Mouse (Mus musculus) midbrain, embryonic 13.5 days (tissue): ENCODE measurements around the gene Dop1b. TPM values are rescaled to one million over a fixed set of nuclear protein-coding genes. Genes with fewer than 3 reads are reported as not detected.

Source experiments
- ATAC-seq: fragments of 200-750 bp; cut with Nextera tagmentation; 2 replicates; pipeline ENCODE4 v1.8.0; 2017; ENCODE audit warnings: mild to moderate bottlenecking, moderate TSS enrichment, moderate library complexity
- H3K27ac ChIP-seq: fragments of 300-500 bp; sonication (generic); 2 replicates; pipeline ENCODE4 v1.5.1; 2015; ENCODE audit warnings: inconsistent platforms, mild to moderate bottlenecking, moderate library complexity
- H3K27me3 ChIP-seq: fragments of 300-500 bp; sonication (generic); 2 replicates; pipeline ENCODE4 v1.6.1; 2015; ENCODE audit warnings: mild to moderate bottlenecking, inconsistent platforms
- H3K36me3 ChIP-seq: fragments of 300-500 bp; sonication (generic); 2 replicates; pipeline ENCODE4 v1.6.1; 2015; ENCODE audit warnings: mild to moderate bottlenecking, inconsistent platforms
- H3K4me1 ChIP-seq: fragments of 300-500 bp; sonication (generic); replicated peaks from 2 replicates; pipeline ENCODE4 v1.6.1; 2015; ENCODE audit warnings: inconsistent platforms
- H3K4me2 ChIP-seq: fragments of 300-500 bp; sonication (generic); replicated peaks from 2 replicates; pipeline ENCODE4 v1.6.1; 2015; ENCODE audit warnings: moderate library complexity, mild to moderate bottlenecking, inconsistent platforms
- H3K4me3 ChIP-seq: fragments of 300-500 bp; sonication (generic); replicated peaks from 2 replicates; pipeline ENCODE4 v1.5.1; 2015; ENCODE audit warnings: mild to moderate bottlenecking, inconsistent platforms
- H3K9ac ChIP-seq: fragments of 300-500 bp; sonication (generic); replicated peaks from 2 replicates; pipeline ENCODE4 v1.6.1; 2015; ENCODE audit warnings: mild to moderate bottlenecking, inconsistent platforms
- H3K9me3 ChIP-seq: fragments of 300-500 bp; sonication (generic); 2 replicates; pipeline ENCODE4 v1.6.1; 2016; ENCODE audit warnings: mild to moderate bottlenecking, inconsistent platforms
- WGBS: fragments of 180-500 bp; shearing (Covaris S2); methylation state at CpG from one replicate; pipeline ENCODE4 v1.1.7; 2015; 5-methylcytosine and 5-hydroxymethylcytosine counted together
- polyA plus RNA-seq: library from polyadenylated mRNA; unstranded; fragments of >200 nt; fragmentation: Nextera tagmentation; extraction: Ambion mirVana; gene quantifications from 2 replicates; pipeline ENCODE4 v1.2.1, GENCODE M21; 2015

Dop1b gene
- polyA plus RNA-seq, 1 experiment from 2014 or later = 32.4 TPM

DNA sequence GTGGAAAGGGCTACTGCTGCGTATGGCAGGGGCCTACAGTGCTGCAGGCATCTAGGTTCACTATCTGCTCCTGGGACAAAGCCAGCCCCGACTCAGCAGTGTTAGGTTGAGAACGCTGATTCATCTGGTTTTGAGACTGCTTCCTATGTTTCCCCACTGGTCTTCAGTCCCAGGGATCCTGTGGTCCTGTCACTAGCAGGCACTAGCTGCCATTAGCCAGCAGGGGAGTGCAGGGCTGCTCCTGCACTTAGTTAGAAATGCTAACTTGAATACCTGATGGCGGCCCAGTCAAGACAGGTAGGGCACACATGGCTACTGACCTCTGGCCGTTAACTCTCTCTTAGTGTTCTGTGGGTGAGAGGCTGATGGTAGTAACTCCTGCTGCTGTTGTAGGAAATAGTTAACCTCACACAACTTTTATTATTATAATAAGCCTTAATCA, 32.4 kb downstream of the Dop1b start:
- Histone ChIP-seq H3K9ac (no peak overlapping the region), H3K4me3 (no peak overlapping the region), H3K27me3 (no peaks in the 10 kb centered on the region), H3K36me3 (peaks cover 51% of the 10 kb centered on the region), H3K27ac (no peak overlapping the region), H3K4me1 (no peaks in the 10 kb centered on the region), H3K4me2 (no peak overlapping the region), H3K9me3 (no peaks in the 10 kb centered on the region)
- ATAC-seq = no peak
- 79% methylated on average over 5 of the region's 5 CpGs for WGBS

DNA sequence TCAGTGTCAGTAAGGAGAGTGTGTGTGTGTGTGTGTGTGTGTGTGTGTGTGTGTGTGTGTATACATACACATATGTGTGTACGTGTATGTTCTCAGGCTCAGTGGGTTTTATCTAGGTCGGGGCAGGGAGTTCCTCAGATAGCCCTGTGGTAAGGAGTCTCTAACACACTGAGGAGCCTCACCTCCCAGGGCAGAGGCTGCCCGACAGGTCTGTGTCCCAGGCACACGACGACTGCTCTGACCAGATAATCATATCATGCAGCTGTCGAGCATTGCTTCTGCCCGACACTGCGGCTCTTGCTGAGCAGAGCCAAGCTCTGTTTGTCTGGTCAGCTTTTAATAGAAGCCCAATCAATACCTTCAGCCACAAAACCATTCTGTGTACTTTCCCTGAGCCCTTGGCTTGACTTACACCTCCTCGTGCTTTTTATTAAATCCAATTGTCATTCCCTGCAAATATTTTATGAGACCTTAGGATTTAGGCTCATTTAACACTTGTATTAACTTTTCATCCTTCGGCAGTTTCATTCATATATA, 33.2 kb downstream of the Dop1b start:
- H3K4me3 ChIP-seq = no peak overlapping the region
- H3K27ac ChIP-seq = no peak overlapping the region
- no peaks in the 10 kb centered on the region for H3K4me1 ChIP-seq
- H3K36me3 ChIP-seq = peaks cover 51% of the 10 kb centered on the region
- H3K9ac ChIP-seq = no peak overlapping the region
- ATAC-seq = no peak
- H3K4me2 ChIP-seq = no peak overlapping the region
- H3K27me3 ChIP-seq = no peaks in the 10 kb centered on the region
- H3K9me3 ChIP-seq = no peaks in the 10 kb centered on the region
- 81% methylated on average over 10 of the region's 10 CpGs for WGBS

DNA sequence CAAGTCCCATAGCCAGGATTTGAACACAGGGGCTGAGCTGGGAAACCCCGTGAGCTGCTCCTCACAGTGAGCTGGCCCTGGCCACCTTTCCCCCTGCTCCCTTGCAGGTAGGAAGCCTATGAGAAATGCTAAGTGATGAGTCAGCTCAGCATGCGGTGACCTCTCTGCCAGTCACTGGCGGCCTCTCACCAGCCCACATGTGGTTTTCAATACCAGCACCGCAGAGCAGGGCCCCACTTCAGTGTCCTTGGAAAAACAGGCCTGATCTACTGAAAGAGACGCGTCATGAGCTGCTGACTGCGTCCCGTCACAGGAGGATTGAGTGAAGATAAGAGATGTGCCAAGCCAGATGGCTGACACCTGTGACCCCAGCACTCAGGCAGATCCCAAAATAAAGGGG, 34.7 kb downstream of the Dop1b start:
- Histone ChIP-seq H3K36me3 (peaks cover 37% of the 10 kb centered on the region), H3K4me1 (no peaks in the 10 kb centered on the region), H3K4me2 (no peak overlapping the region), H3K9me3 (no peaks in the 10 kb centered on the region), H3K4me3 (no peak overlapping the region), H3K9ac (no peak overlapping the region), H3K27me3 (no peaks in the 10 kb centered on the region), H3K27ac (no peak overlapping the region)
- WGBS = 77% methylated on average over 8 of the region's 8 CpGs
- no peak for ATAC-seq

DNA sequence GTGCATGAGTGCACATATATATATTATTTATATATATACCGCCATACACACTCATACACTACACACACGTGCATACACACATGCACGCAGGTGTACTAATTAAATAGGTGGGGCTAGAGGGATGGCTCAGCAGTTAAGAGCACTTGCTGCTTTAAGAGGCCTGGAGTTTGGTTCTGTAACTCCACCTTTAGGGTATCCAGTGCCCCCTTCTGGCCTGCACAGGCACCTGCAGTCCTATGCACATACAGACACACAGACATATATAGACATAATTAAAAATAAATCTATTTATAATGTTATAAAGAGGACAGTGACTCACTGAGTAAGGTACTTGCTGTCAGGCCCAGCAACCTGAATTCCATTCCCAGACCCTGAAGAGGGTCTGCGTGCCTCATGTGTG, 35.3 kb downstream of the Dop1b start:
- Histone ChIP-seq H3K27me3 (no peaks in the 10 kb centered on the region), H3K9ac (no peak overlapping the region), H3K4me2 (no peak overlapping the region), H3K4me3 (no peak overlapping the region), H3K36me3 (peaks cover 32% of the 10 kb centered on the region), H3K9me3 (no peaks in the 10 kb centered on the region), H3K27ac (no peak overlapping the region), H3K4me1 (no peaks in the 10 kb centered on the region)
- 93% methylated on average over 4 of the region's 4 CpGs for WGBS
- no peak for ATAC-seq

DNA sequence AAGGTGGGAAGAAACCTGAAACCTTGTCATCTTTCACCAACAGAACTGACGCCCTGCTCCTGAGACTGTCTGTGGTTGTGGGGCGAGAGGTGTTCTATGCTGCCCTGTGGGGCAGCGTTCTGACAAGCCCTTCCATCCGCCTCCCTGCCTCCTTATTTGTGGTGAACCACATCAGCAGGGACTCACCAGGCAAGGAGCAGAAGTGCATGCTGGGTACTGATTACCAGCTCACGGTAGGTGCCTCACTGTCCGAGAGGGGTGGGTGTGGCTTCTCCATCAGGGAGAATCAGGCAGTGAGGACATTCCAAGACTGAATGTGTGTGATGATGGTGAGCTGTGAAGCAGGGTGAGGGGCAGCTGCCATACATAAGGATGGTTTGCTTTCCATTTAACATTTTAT, 35.7 kb downstream of the Dop1b start:
- no peak overlapping the region for H3K4me2 ChIP-seq
- no peak overlapping the region for H3K9ac ChIP-seq
- H3K27ac ChIP-seq = no peak overlapping the region
- H3K36me3 ChIP-seq = peaks cover 29% of the 10 kb centered on the region
- no peaks in the 10 kb centered on the region for H3K27me3 ChIP-seq
- no peak for ATAC-seq
- no peaks in the 10 kb centered on the region for H3K9me3 ChIP-seq
- WGBS = 79% methylated on average over 6 of the region's 6 CpGs
- no peak overlapping the region for H3K4me3 ChIP-seq
- no peaks in the 10 kb centered on the region for H3K4me1 ChIP-seq

DNA sequence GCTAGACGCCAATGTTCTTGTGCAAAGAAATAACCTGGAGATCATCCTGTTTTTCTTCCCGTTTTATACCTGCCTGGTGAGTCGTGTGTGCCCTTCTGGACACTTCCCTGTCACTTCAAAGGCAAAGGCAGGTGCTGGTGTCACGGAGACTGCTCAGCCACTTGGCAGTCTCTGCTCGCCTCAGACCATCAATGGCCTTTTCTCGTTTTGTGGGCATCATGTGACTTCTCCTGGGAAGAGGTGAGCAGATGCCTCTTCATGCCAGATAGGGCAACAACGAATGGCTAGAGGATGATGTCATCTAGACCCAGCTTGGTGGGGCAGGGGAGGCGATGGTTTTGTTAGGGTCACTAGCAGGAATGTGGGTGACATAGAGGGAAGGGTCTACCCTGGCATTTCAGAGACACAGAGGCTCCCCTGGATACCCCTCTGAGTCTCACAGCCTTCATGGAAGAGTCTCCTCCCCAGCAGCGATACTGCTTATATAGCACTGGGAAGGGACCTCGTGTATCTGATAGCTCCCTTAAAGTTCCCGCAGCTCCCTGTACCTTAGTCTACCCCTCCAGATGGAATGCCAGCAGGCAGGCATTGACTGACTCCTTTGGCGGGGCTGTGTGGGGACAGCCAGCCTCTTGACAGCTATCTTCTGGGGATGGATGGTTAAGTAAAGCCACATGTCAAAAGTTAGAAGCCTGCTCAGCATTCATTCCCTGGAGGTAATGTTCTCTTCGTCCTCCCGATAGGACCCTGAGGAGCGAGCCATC, 37.6 kb downstream of the Dop1b start:
- no peak for ATAC-seq
- Histone ChIP-seq H3K36me3 (peaks cover 48% of the 10 kb centered on the region), H3K27ac (no peak overlapping the region), H3K4me3 (no peak overlapping the region), H3K27me3 (no peaks in the 10 kb centered on the region), H3K4me1 (no peaks in the 10 kb centered on the region), H3K9ac (no peak overlapping the region), H3K9me3 (no peaks in the 10 kb centered on the region), H3K4me2 (no peak overlapping the region)
- 83% methylated on average over 15 of the region's 15 CpGs for whole genome bisulfite sequencing

- H3K4me1 ChIP-seq = no peaks in the 10 kb centered on the region
- H3K9me3 ChIP-seq = no peaks in the 10 kb centered on the region
- H3K27ac ChIP-seq = no peak overlapping the region
- 90% methylated on average over 6 of the region's 6 CpGs for WGBS
- no peak overlapping the region for H3K4me3 ChIP-seq
- no peak overlapping the region for H3K4me2 ChIP-seq
- ATAC-seq = no peak
- H3K9ac ChIP-seq = no peak overlapping the region
- peaks cover 58% of the 10 kb centered on the region for H3K36me3 ChIP-seq
- no peaks in the 10 kb centered on the region for H3K27me3 ChIP-seq
Measured at GRCm38 (mm10) chr16:93750464-93750863, 38.8 kb downstream of the Dop1b start.

DNA sequence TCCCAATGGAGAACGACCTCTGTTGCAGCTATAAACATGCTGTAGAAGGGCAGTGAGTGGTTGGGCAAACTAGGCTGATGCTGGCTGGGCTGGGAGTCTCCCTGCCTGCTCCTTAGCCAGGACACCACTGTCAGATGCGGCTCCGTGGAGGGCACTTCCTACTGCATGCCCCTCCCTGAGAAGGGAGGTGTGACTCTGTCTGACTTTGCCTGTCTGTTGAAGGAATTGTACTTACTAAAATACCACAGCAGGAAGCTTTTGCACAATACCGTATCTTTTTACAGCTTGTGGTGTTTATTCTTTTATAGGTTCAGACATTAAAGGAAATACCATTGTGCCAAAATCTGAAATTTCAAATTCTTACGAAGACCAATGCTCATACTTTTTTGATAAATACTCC, 40.1 kb downstream of the Dop1b start:
- Histone ChIP-seq H3K27me3 (no peaks in the 10 kb centered on the region), H3K36me3 (peaks cover 65% of the 10 kb centered on the region), H3K9me3 (no peaks in the 10 kb centered on the region), H3K9ac (no peak overlapping the region), H3K4me1 (no peaks in the 10 kb centered on the region), H3K4me2 (no peak overlapping the region), H3K27ac (no peak overlapping the region), H3K4me3 (no peak overlapping the region)
- no peak for ATAC-seq
- 67% methylated on average over 5 of the region's 5 CpGs for WGBS

DNA sequence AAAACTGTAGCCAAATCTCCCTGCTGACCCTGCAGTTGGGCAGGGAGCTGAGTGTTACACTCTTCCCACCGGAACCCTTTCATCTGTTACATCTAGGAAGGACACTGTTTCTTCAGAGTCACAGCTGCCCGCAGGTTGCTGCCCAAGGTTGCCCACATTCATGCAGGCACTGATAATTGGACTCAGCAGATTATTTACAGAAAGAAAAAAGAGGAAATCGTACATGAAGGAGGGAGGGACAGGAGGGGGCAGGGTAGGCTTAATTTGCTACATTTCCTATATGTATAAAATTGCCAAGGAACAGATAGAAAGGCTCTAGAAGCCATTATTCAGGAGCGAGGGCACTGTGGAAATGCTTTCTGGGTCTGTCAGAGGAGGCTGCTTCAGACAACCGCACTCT, 44.9 kb downstream of the Dop1b start:
- no peak for ATAC-seq
- WGBS = 89% methylated on average over 5 of the region's 5 CpGs

DNA sequence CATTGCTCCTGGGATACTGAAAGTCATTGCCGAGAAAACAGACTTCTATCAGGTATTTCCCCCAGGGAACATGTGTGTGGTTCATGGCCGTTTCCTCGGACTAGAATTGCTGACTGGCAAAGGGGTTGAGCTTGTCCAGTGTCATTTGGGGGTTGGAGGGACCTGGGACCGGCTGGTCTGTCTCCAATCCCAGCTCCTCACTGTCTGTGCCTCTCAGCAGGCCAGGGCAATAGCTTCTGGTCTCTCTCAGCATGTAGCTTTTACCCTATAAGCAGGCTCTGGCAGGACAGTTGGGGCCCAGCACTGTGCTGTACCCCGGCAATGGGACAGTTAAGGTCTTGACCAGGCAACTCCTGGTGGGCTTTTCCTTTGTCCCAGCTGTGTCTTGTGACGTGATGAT, 51.7 kb downstream of the Dop1b start:
- H3K36me3 ChIP-seq = peaks cover 84% of the 10 kb centered on the region

More for the DNA sequence above, 44.9 kb downstream of the Dop1b start:
- no peak overlapping the region for H3K4me3 ChIP-seq
- H3K9ac ChIP-seq = no peak overlapping the region
- no peak overlapping the region for H3K27ac ChIP-seq
- H3K4me1 ChIP-seq = no peaks in the 10 kb centered on the region
- H3K9me3 ChIP-seq = no peaks in the 10 kb centered on the region
- H3K27me3 ChIP-seq = no peaks in the 10 kb centered on the region
- peaks cover 81% of the 10 kb centered on the region for H3K36me3 ChIP-seq
- no peak overlapping the region for H3K4me2 ChIP-seq

DNA sequence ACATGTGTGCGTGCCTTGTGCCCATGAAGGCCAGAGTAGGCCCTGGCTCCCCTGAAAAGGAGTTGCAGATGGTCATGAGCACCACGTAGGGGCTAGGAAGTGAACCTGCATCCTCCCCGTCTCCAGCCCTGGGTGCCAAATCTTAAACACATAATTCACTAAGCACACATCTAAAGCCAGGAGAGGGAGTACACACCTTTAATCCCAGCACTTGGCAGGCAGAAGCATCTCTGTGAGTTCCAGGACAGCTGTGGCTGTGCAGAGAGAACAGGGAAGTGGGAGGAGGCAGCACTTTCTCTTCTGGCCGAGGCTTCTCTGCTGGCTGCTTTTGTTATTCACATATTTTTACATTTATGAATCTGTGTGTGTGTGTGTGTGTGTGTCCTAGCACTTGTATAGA, 52.9 kb downstream of the Dop1b start:
- 78% methylated on average over 4 of the region's 4 CpGs for WGBS
- H3K27ac ChIP-seq = no peak overlapping the region
- H3K9ac ChIP-seq = no peak overlapping the region
- H3K4me1 ChIP-seq = no peaks in the 10 kb centered on the region
- ATAC-seq = no peak
- peaks cover 90% of the 10 kb centered on the region for H3K36me3 ChIP-seq
- H3K27me3 ChIP-seq = no peaks in the 10 kb centered on the region
- H3K4me2 ChIP-seq = no peak overlapping the region
- H3K9me3 ChIP-seq = no peaks in the 10 kb centered on the region
- no peak overlapping the region for H3K4me3 ChIP-seq

More for the DNA sequence above, 51.7 kb downstream of the Dop1b start:
- no peak overlapping the region for H3K27ac ChIP-seq
- no peak for ATAC-seq
- H3K27me3 ChIP-seq = no peaks in the 10 kb centered on the region
- WGBS = 80% methylated on average over 6 of the region's 6 CpGs
- H3K4me3 ChIP-seq = no peak overlapping the region
- no peak overlapping the region for H3K4me2 ChIP-seq
- no peaks in the 10 kb centered on the region for H3K9me3 ChIP-seq
- no peaks in the 10 kb centered on the region for H3K4me1 ChIP-seq
- H3K9ac ChIP-seq = no peak overlapping the region

DNA sequence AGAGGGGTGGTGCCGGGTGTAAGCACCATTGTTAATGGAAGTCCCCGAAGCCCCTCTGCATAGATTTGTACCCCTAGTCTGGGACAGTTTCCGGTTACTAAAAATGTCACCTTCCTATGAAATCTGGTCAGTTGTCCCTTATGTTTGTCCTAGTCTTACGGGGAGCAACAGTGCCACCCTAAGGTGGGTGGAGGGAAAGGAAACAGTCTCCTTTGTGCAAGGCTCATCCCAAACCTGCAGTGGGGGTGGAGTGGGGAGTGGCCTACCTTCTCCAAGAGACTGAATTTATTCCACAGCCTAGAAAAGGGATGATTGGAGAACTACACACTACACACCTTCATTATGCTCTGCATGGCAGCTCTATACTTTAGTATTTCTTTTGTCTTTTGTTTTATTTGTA, 55.3 kb downstream of the Dop1b start:
- no peak overlapping the region for H3K4me2 ChIP-seq
- peak; percentile 58; the same call in 1 of the 2 replicates for ATAC-seq
- peaks cover 87% of the 10 kb centered on the region for H3K36me3 ChIP-seq
- no peak overlapping the region for H3K4me3 ChIP-seq
- no peak overlapping the region for H3K9ac ChIP-seq
- H3K27me3 ChIP-seq = no peaks in the 10 kb centered on the region
- H3K4me1 ChIP-seq = no peaks in the 10 kb centered on the region
- WGBS = 53% methylated on average over 4 of the region's 4 CpGs
- no peak overlapping the region for H3K27ac ChIP-seq
- H3K9me3 ChIP-seq = no peaks in the 10 kb centered on the region

GRCm38 (mm10) chr16:93767548-93767947, 55.8 kb downstream of the Dop1b start:
- Histone ChIP-seq H3K4me1 (no peaks in the 10 kb centered on the region), H3K27me3 (no peaks in the 10 kb centered on the region), H3K9ac (no peak overlapping the region), H3K4me3 (no peak overlapping the region), H3K27ac (no peak overlapping the region), H3K36me3 (peaks cover 81% of the 10 kb centered on the region), H3K4me2 (no peak overlapping the region), H3K9me3 (no peaks in the 10 kb centered on the region)
- ATAC-seq = no peak
- 68% methylated on average over 6 of the region's 6 CpGs for WGBS
